Comparison of ENCODE assay signal across 14 mouse cellular contexts in the genomic region with DNA sequence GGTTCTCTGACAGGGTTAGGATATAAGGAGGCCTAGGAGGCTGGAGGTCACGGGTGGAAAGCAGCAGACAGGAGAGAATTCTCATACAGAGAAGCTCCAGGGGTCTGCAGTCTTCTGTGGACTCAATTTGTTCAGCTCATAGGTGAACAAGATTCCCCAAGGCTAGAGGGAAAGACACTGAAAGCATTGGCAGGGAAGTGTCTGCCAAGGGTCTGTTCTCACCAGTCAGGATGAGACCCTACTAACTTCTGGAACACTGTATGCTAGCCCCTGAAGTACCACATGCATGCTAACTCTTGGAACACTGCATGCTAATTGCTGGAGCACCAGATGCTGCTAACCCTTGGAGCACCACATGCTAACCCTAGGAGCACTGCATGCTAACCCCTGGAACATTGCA.
"Had no signal": no experiment of that assay in that cellular context is flagged by ENCODE, and none has a peak within 500 bp of the region (broad histone marks: within the 10 kb centered on the region; RNA-seq: fewer than 3 reads in every experiment).

No protein-coding gene starts in this region.

- H3K9me3 ChIP-seq: limb, embryonic 13.5 days; midbrain, embryonic 10.5 days; midbrain, embryonic 15.5 days; stomach, embryonic 15.5 days had no signal

- DNase-seq: kidney, adult 11 months; kidney, adult 9 months; left cerebral cortex, postnatal 4 days; lung, adult 2 months; lung, postnatal 4 days; thymus, adult 2 months; thymus, postnatal 25 days had no signal

- H3K9ac ChIP-seq: limb, embryonic 13.5 days; liver, embryonic 14.5 days; midbrain, embryonic 15.5 days; stomach, embryonic 15.5 days had no signal

- H3K36me3 ChIP-seq: limb, embryonic 13.5 days; midbrain, embryonic 10.5 days; midbrain, embryonic 15.5 days; stomach, embryonic 15.5 days had no signal

- H3K4me2 ChIP-seq: limb, embryonic 13.5 days; midbrain, embryonic 15.5 days; stomach, embryonic 15.5 days had no signal

- H3K4me3 ChIP-seq: limb, embryonic 13.5 days; midbrain, embryonic 10.5 days; midbrain, embryonic 15.5 days; stomach, embryonic 15.5 days had no signal

- ATAC-seq: lung, postnatal 0 days; midbrain, embryonic 15.5 days had no signal

- H3K27ac ChIP-seq: kidney, postnatal 0 days; limb, embryonic 13.5 days; liver, embryonic 14.5 days; midbrain, embryonic 10.5 days; midbrain, embryonic 15.5 days; stomach, embryonic 15.5 days had no signal

- H3K27me3 ChIP-seq: limb, embryonic 13.5 days; midbrain, embryonic 15.5 days; stomach, embryonic 15.5 days had no signal

- H3K4me1 ChIP-seq: midbrain, embryonic 15.5 days; stomach, embryonic 15.5 days had no signal
